Mouse (Mus musculus) left cerebral cortex, adult 18-20 months (tissue): ENCODE measurements around the gene Neb. TPM values are rescaled to one million over a fixed set of nuclear protein-coding genes. Genes with fewer than 3 reads are reported as not detected.
"Not testable (repeated sequence)": the region's sequence is repeated elsewhere in the genome, so short reads cannot be mapped to it uniquely, and the experiment has no call there.

Source experiments
- DNase-seq, 2 experiments: peaks; one replicate each; pipeline ENCODE4 v3.0.0; 2021 to 2022; ENCODE audit warnings: low spot score in 2 of 2, mixed read lengths in 1 of 2
- microRNA-seq, 2 experiments: library from miRNA; unstranded; fragments of <30 nt; microRNA quantifications; one replicate each; pipeline ENCODE4 v1.2.0; 2021
- total RNA-seq, 2 experiments: library from RNA; stranded (reverse); gene quantifications; 2 replicates each; pipeline ENCODE4 v1.2.3; 2021

The Neb gene
- total RNA-seq, 2 experiments from 2014 or later = 0.79 to 0.98 TPM

- DNase-seq = no peak
These were observed 167.6 kb downstream of the Neb start for GRCm38 (mm10) chr2:52210685-52211084.

- DNase-seq = no peak
These were observed 173.3 kb downstream of the Neb start for GRCm38 (mm10) chr2:52204992-52205391.

- DNase-seq = no peak
These were observed 184.6 kb downstream of the Neb start for GRCm38 (mm10) chr2:52193629-52194028.

GRCm38 (mm10) chr2:52179678-52180077 is 198.6 kb downstream of the Neb start:
- peak in 1 of 2 experiments; percentile 4 for DNase-seq

- no peak for DNase-seq
These were observed 200.5 kb downstream of the Neb start for GRCm38 (mm10) chr2:52177726-52178125.

- DNase-seq = peak in 1 of 2 experiments; percentile 8
These were observed 201.1 kb downstream of the Neb start for GRCm38 (mm10) chr2:52177184-52177583.

- peak; percentile 78 to 81 for DNase-seq
These were observed 201.7 kb downstream of the Neb start for GRCm38 (mm10) chr2:52176537-52176936.

GRCm38 (mm10) chr2:52174951-52175350 is 203.3 kb downstream of the Neb start:
- DNase-seq = no peak

GRCm38 (mm10) chr2:52169243-52170005 is 208.8 kb downstream of the Neb start:
- DNase-seq = no peak

GRCm38 (mm10) chr2:52153064-52153463 is 225.2 kb downstream of the Neb start:
- DNase-seq = no peak

- DNase-seq = no peak
These were observed 244.9 kb downstream of the Neb start for GRCm38 (mm10) chr2:52133351-52133750.

GRCm38 (mm10) chr2:52131370-52131769 is 246.9 kb downstream of the Neb start:
- not testable (repeated sequence) for DNase-seq

GRCm38 (mm10) chr2:52114086-52114485 is 264.2 kb downstream of the Neb start:
- DNase-seq = no peak

Small RNA genes within 50 kb of the gene (microRNA-seq; reads per million reads assigned to microRNA genes)
- gene Gm22095 = 0 reads per million in 2 experiments

Other genes starting within 250 kb of the Neb start
- gene Arl5a, start 46.4 kb upstream of the Neb start, total RNA-seq = 10 to 100 TPM; 62.6 to 69.2 TPM